Mouse (Mus musculus) C2C12 (cell line): Measurements from ENCODE around the gene Phox2b. TPM values are rescaled to one million over a fixed set of nuclear protein-coding genes. Genes with fewer than 3 reads are reported as not detected.

Experiments used
- H3K27me3 ChIP-seq: one replicate; pipeline ENCODE4 v1.6.1; 2011; ENCODE audit not compliant: control insufficient read depth, insufficient read depth, insufficient read length
- H3K36me3 ChIP-seq: one replicate; pipeline ENCODE4 v1.6.1; 2011; ENCODE audit not compliant: control insufficient read depth, insufficient read depth
- H3K4me3 ChIP-seq: one replicate; pipeline ENCODE4 v1.5.1; 2011; ENCODE audit warnings: mild to moderate bottlenecking, control low read depth; ENCODE audit not compliant: poor library complexity, insufficient read depth, severe bottlenecking
- H3K79me2 ChIP-seq: one replicate; pipeline ENCODE4 v1.6.1; 2011; ENCODE audit not compliant: control insufficient read depth, insufficient read depth
- H3K79me3 ChIP-seq: one replicate; pipeline ENCODE4 v1.6.1; 2011; ENCODE audit warnings: low read depth, control low read depth
- H3ac ChIP-seq: one replicate; pipeline ENCODE3; 2011; ENCODE audit warnings: low read depth; ENCODE audit not compliant: control insufficient read depth, insufficient read length
- CEBPB ChIP-seq: IDR thresholded peaks from one replicate; pipeline ENCODE4 v1.6.1; 2011; ENCODE audit warnings: low read depth, mild to moderate bottlenecking, control low read depth, moderate library complexity
- CTCF ChIP-seq: IDR thresholded peaks from one replicate; pipeline ENCODE4 v1.5.1; 2011; ENCODE audit not compliant: control insufficient read depth, insufficient read depth, insufficient read length
- FOSL1 ChIP-seq: IDR thresholded peaks from one replicate; pipeline ENCODE4 v1.8.0; 2011; ENCODE audit warnings: mild to moderate bottlenecking, low read length; ENCODE audit not compliant: poor library complexity, insufficient read depth, severe bottlenecking
- MAX ChIP-seq: IDR thresholded peaks from one replicate; pipeline ENCODE4 v1.6.1; 2011; ENCODE audit warnings: mild to moderate bottlenecking, control low read depth
- MYOD1 ChIP-seq: IDR thresholded peaks from one replicate; pipeline ENCODE4 v1.6.1; 2011; ENCODE audit warnings: low read depth; ENCODE audit not compliant: control insufficient read depth, insufficient read length
- MYOG ChIP-seq: IDR thresholded peaks from one replicate; pipeline ENCODE4 v1.6.1; 2011; ENCODE audit not compliant: control insufficient read depth, insufficient read length; ENCODE audit errors: extremely low read depth
- USF1 ChIP-seq: IDR thresholded peaks from one replicate; pipeline ENCODE4 v1.6.1; 2011; ENCODE audit warnings: low read depth, mild to moderate bottlenecking, control low read depth, moderate library complexity
- long read RNA-seq, 2 experiments: library from polyadenylated mRNA; unstranded; transcript quantifications; one replicate each; pipeline ENCODE4 v2.0.0; 2019 to 2020
- polyA plus RNA-seq: library from polyadenylated mRNA; unstranded; fragments of >200 nt; fragmentation: generic; extraction: Trizol; gene quantifications from one replicate; pipeline ENCODE4 v1.2.1, GENCODE M21; 2012; ENCODE audit warnings: missing spikeins

The Phox2b gene
- not detected for polyA plus RNA-seq
- long read RNA-seq, experiment 1: 0 reads
- long read RNA-seq, experiment 2: 0 reads

DNA sequence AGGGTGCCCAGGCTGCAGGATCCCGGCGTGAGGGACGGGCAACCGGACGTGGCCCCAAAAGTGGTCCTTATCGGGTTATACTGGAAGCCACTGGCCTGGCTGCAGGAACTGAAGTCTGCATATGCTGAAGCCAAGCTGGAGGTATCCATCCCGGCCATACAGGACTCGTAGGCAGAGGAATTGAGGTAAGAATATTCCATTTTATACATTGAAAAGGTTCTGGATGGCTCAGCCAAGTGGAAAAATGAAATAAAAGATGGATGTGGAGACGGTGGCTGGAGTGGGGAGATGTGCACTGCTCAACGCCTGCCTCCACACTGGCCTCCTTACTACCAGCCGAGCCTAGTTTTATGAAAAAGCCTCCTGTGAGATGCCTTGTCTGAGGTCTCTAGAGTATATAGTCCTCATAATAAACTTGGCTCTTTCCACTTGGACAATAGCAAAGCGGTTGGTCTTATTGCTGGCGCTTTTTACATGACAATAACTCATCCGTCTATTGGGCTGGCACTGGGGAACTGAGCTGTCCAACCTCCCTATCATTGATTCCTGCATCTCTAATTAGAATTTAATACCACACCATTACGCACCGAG, at the start of gene Phox2b:
Phox2b (minus strand) TSS at position 569 of the 591 bp plus-strand sequence.
- H3K4me3 ChIP-seq: no peak within 1 kb of the TSS
- H3K36me3 ChIP-seq: no peaks in the 10 kb centered on the region
- H3K79me3 ChIP-seq: no peaks in the 10 kb centered on the region
- H3K79me2 ChIP-seq: no peaks in the 10 kb centered on the region
- no peak within 1 kb of the TSS for H3ac ChIP-seq
- TF ChIP-seq CTCF (no peak), CEBPB (no peak), MYOG (no peak), MAX (no peak), MYOD1 (no peak), USF1 (no peak), FOSL1 (no peak)
- H3K27me3 ChIP-seq: peaks cover 36% of the 10 kb centered on the region

DNA sequence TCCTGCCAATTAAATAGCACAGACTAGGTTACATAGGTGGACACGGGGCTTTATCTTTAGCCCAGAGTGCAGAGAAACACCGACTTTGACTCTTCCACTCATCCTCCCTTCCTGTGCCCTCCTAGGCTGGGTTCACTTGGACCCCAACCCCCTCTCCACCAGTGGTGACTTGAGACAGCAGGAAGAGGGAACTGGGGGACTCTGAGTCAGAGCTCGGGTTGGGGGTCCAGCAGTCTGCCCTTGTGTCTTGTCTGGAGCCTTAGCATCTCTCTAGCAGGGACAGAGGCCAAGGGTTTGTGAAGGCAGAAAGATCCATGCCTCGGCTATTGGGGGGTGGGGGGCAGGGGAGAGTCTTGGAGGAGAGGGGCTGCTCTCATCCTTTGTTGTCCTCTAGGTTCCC, 43.5 kb upstream of the Phox2b start:
- Histone ChIP-seq H3K27me3 (no peaks in the 10 kb centered on the region), H3K79me3 (no peaks in the 10 kb centered on the region), H3K36me3 (no peaks in the 10 kb centered on the region), H3K4me3 (no peak overlapping the region), H3ac (no peak overlapping the region), H3K79me2 (no peaks in the 10 kb centered on the region)
- TF ChIP-seq MYOG: no peak
- TF ChIP-seq FOSL1: no peak
- TF ChIP-seq MAX: no peak
- no peak for TF ChIP-seq MYOD1
- no peak for TF ChIP-seq USF1
- TF ChIP-seq CEBPB: no peak
- no peak for TF ChIP-seq CTCF

DNA sequence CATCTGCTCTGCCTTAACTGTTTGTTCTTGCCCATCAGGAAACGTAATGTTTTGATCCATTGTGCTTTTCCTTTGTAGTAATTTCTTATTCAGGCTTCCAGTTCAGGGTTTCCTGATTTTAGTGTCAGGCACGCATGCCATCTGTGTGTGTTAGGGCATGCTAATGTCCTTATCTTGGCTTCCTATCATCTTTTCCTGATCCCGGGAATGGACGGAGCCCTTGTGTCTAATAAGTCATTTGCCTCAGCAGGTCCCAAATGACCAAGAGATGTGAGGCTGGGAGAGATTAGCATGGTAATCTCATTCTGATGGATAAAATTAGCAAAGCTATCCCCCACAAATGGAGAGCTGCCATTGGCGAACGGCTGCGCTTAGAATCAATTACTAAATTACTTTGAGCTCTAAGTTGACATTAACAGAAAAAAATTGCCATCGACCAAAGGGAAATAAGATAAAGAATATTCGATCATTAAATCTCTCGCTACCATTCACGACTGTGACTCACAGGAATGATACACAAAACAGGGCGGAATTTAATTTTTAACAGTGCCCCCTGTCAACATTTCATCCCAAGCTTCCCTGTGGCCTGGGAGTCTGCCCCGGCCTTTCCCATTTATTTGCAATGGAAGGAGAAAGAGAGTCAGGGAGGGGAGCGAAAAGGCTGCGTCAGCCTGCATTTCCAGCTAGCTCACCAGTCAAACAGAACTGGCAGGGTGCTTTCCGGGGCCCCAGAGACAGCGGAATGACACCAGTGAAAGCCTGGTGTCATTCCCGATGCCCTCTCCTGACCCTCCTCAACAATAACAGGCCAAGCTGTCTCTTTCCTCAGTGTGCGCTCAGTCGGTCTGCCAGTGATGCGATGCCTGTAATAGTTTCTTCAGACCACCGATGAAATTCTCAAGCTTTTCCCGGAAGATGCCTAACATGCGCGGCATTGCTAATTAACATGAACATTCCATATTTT, 40.2 kb upstream of the Phox2b start:
- Histone ChIP-seq H3K79me3 (no peaks in the 10 kb centered on the region), H3K79me2 (no peaks in the 10 kb centered on the region), H3K4me3 (no peak overlapping the region), H3K36me3 (no peaks in the 10 kb centered on the region), H3K27me3 (no peaks in the 10 kb centered on the region), H3ac (no peak overlapping the region)
- no peak for TF ChIP-seq CTCF
- no peak for TF ChIP-seq MYOD1
- no peak for TF ChIP-seq USF1
- no peak for TF ChIP-seq FOSL1
- TF ChIP-seq MYOG: no peak
- TF ChIP-seq MAX: no peak
- no peak for TF ChIP-seq CEBPB

DNA sequence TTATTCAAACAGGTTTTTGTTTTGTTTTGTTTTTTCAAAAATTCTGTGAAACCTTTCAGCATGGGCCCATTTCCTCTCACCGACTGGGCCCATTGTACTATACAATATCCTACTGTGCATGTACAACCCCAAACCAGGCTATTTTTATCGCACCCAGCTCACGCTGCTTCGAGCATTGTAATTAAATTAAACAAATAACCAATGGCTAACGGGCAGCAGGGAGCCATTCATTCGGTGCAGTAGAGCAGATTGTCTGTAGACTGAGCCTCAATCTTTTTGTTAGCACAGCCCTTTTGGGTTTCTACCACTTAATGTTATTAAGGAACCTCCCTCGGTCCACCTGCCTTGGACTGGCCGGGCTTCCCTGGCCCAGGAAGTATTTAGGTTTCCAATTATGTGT, 39.5 kb upstream of the Phox2b start:
- H3K27me3 ChIP-seq: no peaks in the 10 kb centered on the region
- H3K36me3 ChIP-seq: no peaks in the 10 kb centered on the region
- no peak overlapping the region for H3ac ChIP-seq
- no peaks in the 10 kb centered on the region for H3K79me3 ChIP-seq
- TF ChIP-seq USF1: no peak
- H3K79me2 ChIP-seq: no peaks in the 10 kb centered on the region
- no peak overlapping the region for H3K4me3 ChIP-seq

DNA sequence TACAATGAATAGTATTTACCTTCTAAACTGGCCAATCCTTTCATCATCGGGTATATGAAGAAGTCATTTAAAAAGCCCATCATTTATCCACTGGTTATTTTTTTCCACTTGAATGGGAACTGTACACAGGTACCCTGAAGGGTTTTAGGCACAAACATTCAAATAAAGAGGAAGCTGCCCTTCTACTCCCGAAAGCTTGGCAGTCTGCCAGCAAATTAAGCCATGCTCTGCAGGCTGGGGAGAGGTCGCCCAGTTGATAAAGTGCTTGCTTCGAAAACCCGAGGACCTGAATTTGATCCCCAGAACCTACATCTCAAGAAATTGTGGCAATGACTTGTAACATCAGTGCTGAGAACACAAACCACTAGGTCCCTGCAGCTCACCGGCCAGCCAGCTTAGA, 35.6 kb upstream of the Phox2b start:
- H3K4me3 ChIP-seq: no peak overlapping the region
- H3K27me3 ChIP-seq: no peaks in the 10 kb centered on the region
- H3ac ChIP-seq: no peak overlapping the region
- H3K36me3 ChIP-seq: no peaks in the 10 kb centered on the region
- no peaks in the 10 kb centered on the region for H3K79me3 ChIP-seq
- H3K79me2 ChIP-seq: no peaks in the 10 kb centered on the region
- no peak for TF ChIP-seq MYOD1
- no peak for TF ChIP-seq USF1
- TF ChIP-seq MYOG: no peak
- no peak for TF ChIP-seq FOSL1
- no peak for TF ChIP-seq CEBPB
- no peak for TF ChIP-seq CTCF
- no peak for TF ChIP-seq MAX
